Mouse (Mus musculus) fat pad, adult 2 months (tissue): ENCODE data around the gene Sarnp.
"Not testable (repeated sequence)": the region's sequence is repeated elsewhere in the genome, so short reads cannot be mapped to it uniquely, and the experiment has no call there.

Experiments used
- DNase-seq: peaks from one replicate; pipeline ENCODE4 v3.0.0-alpha.2; 2011; ENCODE audit warnings: low read depth, low spot score; ENCODE audit errors: extremely low read depth

The Sarnp gene

GRCm38 (mm10) chr10:128820217-128820616 lies 3.1 kb downstream of the Sarnp start:
- no peak for DNase-seq

DNA sequence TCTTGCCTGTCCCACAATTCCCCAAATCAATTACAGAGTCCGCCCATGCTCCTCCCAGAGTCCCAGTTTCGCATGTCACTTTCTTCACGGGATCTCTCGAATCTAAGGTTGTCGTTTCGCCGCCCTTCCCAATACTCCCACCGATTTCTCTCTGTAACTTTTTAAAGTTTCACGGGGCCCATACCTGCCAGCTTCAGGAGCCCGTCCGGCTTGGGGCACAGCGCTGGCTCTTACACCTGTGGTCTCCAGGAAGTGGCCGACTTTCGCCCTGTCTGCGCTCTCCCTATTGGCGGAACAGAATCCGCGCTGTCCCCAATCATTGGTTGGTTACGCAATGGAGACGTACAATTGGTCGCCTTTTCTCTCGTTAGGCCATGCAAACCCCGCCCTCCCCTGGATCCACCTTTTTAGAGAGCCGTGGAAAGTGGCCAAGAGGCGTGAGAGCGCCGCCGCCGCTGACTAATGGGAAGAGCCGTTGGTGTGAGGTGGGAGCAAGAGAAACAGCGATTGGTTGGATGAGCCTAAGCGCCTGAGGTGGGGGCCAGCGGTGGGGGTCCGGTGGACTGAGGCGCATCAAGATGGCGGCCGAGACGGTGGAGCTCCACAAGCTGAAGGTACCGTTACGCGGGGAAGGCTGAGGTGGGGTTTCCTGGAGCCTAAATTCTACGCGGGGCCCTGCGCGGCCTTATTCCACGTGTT lies 4.4 kb downstream of the Sarnp start, which contains the start of gene Ormdl2:
Gene Ormdl2 (minus strand): TSS at position 288 of the 699 bp plus-strand sequence.
- DNase-seq, result peak; percentile 90

- no peak for DNase-seq
Measured at GRCm38 (mm10) chr10:128822135-128822534, 5.0 kb downstream of the Sarnp start.

- not testable (repeated sequence) for DNase-seq
Measured at GRCm38 (mm10) chr10:128823087-128823486, 6.0 kb downstream of the Sarnp start.

GRCm38 (mm10) chr10:128823821-128824220 lies 6.7 kb downstream of the Sarnp start:
- DNase-seq, result no peak

DNA sequence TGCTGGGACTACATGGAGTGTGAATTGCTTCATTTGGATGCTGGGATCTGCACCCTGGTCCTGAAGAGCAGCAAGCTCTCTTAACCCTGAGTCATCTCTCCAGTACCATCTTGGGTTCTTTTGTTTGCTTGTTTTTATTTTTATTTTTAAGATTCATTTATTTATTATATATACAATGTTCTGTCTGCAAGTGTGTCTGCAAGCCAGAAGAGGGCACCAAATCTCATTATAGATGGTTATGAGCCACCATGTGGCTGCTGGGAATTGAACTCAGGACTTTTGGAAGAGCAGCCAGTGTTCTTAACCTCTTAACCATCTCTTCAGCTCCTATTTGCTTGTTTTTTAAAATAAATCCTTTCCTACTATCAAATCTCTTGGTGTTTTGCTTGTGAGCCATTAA lies 20.3 kb downstream of the Sarnp start:
- DNase-seq, result no peak

GRCm38 (mm10) chr10:128839434-128839833 lies 22.3 kb downstream of the Sarnp start:
- no peak for DNase-seq

GRCm38 (mm10) chr10:128840612-128841011 lies 23.5 kb downstream of the Sarnp start:
- no peak for DNase-seq

DNA sequence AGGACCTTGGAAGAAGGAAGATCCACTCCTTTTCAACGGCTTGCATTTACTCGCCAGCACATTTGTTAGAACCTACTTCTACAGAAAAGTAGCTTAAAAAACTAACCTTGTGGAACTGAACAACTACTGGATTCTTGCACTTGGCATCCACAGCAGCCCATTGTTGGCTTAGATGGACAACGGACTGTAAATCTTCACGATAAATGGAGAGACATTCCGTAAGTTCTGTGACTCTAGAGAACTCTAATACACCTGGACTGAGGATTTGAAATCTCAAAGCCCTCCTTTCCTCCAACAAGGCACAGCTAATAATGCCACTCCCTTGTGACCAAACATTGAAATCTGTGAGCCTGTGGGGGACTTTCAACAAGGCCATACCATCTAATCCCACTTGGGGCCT lies 26.1 kb downstream of the Sarnp start:
- no peak for DNase-seq

- no peak for DNase-seq
Measured at GRCm38 (mm10) chr10:128845516-128845915, 28.4 kb downstream of the Sarnp start.

GRCm38 (mm10) chr10:128846664-128847063 lies 29.5 kb downstream of the Sarnp start:
- DNase-seq, result no peak

GRCm38 (mm10) chr10:128848426-128848825 lies 31.3 kb downstream of the Sarnp start:
- DNase-seq, result no peak

DNA sequence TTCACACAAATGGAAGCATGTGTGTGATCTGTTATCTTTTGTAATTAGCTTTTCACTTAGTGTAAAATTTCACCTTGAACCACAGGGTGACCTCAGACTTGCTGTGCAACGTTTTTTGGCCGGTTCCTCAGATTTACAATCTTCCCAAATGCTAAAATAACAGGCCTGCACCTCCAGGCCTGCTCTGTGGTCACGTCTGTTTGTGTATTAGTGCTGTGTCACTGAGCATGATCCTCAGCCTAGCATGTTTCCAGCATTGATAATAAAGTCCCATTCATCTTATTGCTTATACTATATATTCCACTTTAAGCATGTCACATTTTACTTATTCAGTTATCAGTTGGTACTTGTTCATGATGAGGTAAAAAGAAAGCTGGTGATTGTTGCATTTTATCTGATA lies 33.2 kb downstream of the Sarnp start:
- no peak for DNase-seq

GRCm38 (mm10) chr10:128861176-128861575 lies 44.0 kb downstream of the Sarnp start:
- no peak for DNase-seq

DNA sequence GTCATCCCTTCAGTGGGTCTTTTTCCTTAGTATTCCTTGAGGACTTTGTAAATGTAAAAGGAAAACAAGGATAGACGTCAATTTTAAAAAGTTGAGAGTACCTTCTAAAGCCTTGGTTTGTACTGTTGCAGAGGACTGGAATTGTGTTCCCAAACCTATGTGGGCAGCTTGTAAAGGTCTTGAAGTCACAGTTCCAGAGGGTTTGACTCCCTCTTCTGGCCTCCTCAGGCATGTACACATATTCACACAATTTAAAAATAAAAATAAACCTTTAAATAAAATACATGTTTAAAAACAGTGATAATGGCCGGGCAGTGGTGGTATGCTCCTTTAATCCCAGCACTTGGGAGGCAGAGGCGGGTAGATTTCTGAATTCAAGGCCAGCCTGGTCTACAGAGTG lies 48.9 kb downstream of the Sarnp start:
- no peak for DNase-seq

DNA sequence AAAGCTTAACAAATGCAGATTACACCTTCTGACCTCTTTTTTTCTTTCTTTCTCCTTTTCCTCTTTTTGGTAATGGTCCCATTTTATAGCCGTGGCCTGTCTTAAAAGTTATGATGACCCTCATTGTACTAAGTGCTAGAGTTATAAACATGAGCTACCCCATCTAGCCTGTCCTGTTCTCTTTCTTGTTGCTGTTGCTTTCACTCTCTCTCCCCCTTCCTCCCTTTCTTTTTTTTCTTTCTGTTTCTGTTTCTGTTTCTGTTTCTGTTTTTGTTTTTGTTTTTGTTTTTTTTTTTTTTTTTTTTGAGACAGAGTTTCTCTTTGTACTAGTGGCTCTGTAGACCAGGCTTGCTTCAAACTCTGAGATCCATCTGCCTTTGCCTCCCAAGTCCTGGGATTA lies 49.4 kb downstream of the Sarnp start:
- no peak for DNase-seq

DNA sequence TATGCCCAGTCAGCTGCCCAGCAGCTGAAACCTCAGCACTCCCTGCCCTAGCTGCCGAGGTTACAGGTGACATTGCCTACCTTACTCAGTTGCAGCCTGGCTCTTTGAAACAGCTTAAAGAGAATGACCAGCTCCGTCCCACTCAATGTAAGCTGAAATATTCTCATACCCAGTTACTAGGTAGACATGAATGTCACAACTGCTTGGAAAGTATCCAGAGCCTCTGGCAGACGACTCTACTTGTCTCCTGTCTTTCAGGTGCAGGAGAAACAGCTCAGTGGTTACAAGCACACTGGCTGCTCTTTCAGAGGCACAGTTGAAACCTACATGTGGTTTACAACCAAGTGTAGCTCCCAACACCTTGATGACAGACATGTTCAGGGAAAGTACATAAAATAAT lies 53.2 kb downstream of the Sarnp start:
- peak; percentile 80 for DNase-seq

GRCm38 (mm10) chr10:128878291-128878690 lies 61.2 kb downstream of the Sarnp start:
- DNase-seq, result peak; percentile 23

- DNase-seq, result no peak
Measured at GRCm38 (mm10) chr10:128878811-128879210, 61.7 kb downstream of the Sarnp start.

GRCm38 (mm10) chr10:128882067-128882466 lies 64.9 kb downstream of the Sarnp start:
- no peak for DNase-seq

DNA sequence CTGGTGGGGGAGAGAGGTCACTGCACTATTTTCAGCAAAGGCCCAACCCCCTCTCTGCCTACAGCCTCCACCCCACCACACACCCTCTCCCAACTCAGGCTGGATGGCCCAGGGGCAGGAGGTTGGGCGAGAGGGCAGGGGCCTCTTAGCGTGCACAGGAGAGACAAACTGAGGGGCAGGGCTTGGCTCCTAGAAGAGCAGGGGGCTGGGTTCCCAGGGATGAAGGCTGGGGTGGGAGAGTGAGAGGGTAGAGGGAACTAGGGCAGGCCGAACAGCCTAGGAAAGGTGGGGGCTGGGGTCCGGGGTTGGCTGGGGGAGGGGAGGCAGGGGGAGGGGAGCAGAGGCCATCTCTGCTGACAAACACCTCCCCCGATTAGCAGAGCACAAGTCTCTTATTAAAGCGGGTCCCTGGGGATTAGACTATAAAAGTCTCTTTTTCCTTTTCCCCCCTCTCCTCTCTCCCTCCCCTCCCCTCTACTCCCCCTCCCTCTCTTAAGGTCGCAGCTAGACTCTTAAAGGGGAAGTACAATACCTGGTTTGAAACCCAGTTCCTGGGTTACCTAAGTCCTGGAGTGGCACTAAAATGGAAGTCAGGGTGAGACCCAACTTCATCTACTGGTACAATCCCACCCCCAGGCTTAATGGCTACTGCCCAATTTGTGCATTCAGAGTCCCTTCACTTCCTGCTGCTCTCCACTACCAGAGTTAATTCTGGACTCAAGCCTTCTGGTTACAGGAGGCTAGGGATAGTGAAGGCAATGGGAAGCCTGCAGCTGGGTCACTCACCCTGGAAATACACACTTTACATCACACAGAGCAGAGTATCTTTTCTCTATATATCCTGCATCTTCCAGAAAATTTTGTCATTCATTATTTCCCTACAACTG lies 72.1 kb downstream of the Sarnp start:
- no peak for DNase-seq

DNA sequence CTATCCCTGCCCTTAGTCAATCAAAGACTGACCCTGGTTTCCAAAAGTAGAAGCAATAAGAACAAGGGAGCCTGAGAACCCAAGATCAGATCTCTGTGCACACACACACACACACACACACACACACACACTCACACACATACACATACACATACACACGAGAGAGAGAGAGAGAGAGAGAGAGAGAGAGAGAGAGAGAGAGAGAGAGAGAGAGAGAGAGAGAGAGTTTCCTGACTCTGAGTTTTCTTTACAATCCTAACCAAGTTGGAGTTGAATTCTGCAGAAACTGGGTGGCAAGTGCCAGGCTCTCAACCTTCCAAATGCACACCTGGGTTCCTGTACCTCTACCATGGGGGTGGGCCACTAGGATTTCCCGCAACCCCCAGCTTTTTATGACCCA lies 72.7 kb downstream of the Sarnp start:
- no peak for DNase-seq
